16 mouse cellular contexts compared by ENCODE assay signal in the genomic region with DNA sequence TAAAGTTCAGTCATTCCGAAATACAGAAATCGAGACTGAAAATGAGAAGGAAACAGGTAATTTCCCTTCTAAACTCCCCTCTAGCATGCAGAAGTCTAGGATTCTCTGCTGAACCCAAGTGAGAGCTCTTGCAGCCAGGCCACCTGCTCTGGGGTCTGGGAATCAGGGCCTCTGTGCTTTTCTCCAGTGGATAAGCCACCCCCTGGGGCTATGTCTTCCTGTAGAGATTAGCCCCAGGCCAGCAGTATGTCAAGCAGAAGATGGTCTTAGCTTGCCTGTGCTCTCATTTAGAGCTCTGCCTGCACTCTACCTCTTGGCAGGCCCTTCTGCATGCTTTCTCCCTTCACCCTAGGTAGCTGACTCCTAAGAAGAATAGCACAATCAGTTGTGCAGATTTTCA. TPM values are rescaled to one million over a fixed set of nuclear protein-coding genes. Genes with fewer than 3 reads are reported as not detected.
DNase-seq lines count a peak whose midpoint lies in the region; ATAC-seq and TF ChIP-seq lines count a peak whose summit lies in the region.
"Had no signal": no experiment of that assay in that cellular context is flagged by ENCODE, and none has a peak within 500 bp of the region (broad histone marks: within the 10 kb centered on the region; RNA-seq: fewer than 3 reads in every experiment).

No protein-coding gene starts in this region.

- TF ChIP-seq CTCF in brain, embryonic 14.5 days (IDR thresholded peaks at IDR 0.05; ENCODE audit: borderline replicate concordance, extremely low read depth, insufficient read depth, insufficient read length), result no peak

- peak; percentile 21 for DNase-seq in brain, embryonic 14.5 days (ENCODE audit: low read depth)
- peak; percentile 61 for DNase-seq in retina, embryonic 14.5 days (ENCODE audit: low spot score)
- DNase-seq in retina, postnatal 7 days (ENCODE audit: low read depth, low spot score), result peak; percentile 24
- DNase-seq: adrenal gland, adult 2 months; adrenal gland, postnatal 10 days; adrenal gland, postnatal 25 days; cerebellum, adult 11 months; cerebellum, adult 18-20 months; cerebellum, adult 8-10 months; cerebellum, adult 9-11 months had no signal

- no peaks in the 10 kb centered on the region for H3K9me3 ChIP-seq in intestine, embryonic 16.5 days (ENCODE audit: control insufficient read depth, low read length)
- no peaks in the 10 kb centered on the region for H3K9me3 ChIP-seq in forebrain, embryonic 13.5 days (replicated peaks)
- H3K9me3 ChIP-seq: embryonic facial prominence, embryonic 10.5 days; embryonic facial prominence, embryonic 12.5 days had no signal

- no peak for ATAC-seq in intestine, embryonic 16.5 days
- no peak for ATAC-seq in forebrain, embryonic 13.5 days
- ATAC-seq: forebrain, embryonic 14.5 days; forebrain, embryonic 16.5 days had no signal

- H3K27ac ChIP-seq in intestine, embryonic 16.5 days (ENCODE audit: low read length), result no peak overlapping the region
- H3K27ac ChIP-seq in forebrain, embryonic 13.5 days, result no peak overlapping the region
- H3K27ac ChIP-seq: embryonic facial prominence, embryonic 10.5 days; embryonic facial prominence, embryonic 12.5 days had no signal

- no peak overlapping the region for H3K9ac ChIP-seq in intestine, embryonic 16.5 days (ENCODE audit: low read depth, low read length)
- no peak overlapping the region for H3K9ac ChIP-seq in forebrain, embryonic 13.5 days
- H3K9ac ChIP-seq: embryonic facial prominence, embryonic 12.5 days had no signal

- H3K36me3 ChIP-seq in intestine, embryonic 16.5 days (ENCODE audit: control insufficient read depth, insufficient read depth, low read length), result no peaks in the 10 kb centered on the region
- H3K36me3 ChIP-seq in forebrain, embryonic 13.5 days (ENCODE audit: poor library complexity, severe bottlenecking), result no peaks in the 10 kb centered on the region
- H3K36me3 ChIP-seq: embryonic facial prominence, embryonic 10.5 days; embryonic facial prominence, embryonic 12.5 days had no signal

- TF ChIP-seq POLR2A in brain, embryonic 14.5 days (IDR thresholded peaks at IDR 0.05; ENCODE audit: borderline replicate concordance, extremely low read depth, insufficient read depth, insufficient read length, poor library complexity, severe bottlenecking), result no peak

- H3K4me3 ChIP-seq in intestine, embryonic 16.5 days (ENCODE audit: low read length), result no peak overlapping the region
- H3K4me3 ChIP-seq in forebrain, embryonic 13.5 days, result no peak overlapping the region
- H3K4me3 ChIP-seq: embryonic facial prominence, embryonic 10.5 days; embryonic facial prominence, embryonic 12.5 days had no signal

- H3K4me1 ChIP-seq in intestine, embryonic 16.5 days (ENCODE audit: control insufficient read depth, insufficient read depth, low read length), result no peaks in the 10 kb centered on the region
- H3K4me1 ChIP-seq in forebrain, embryonic 13.5 days, result no peaks in the 10 kb centered on the region
- H3K4me1 ChIP-seq: embryonic facial prominence, embryonic 12.5 days had no signal

- H3K4me2 ChIP-seq in intestine, embryonic 16.5 days (ENCODE audit: low read depth, low read length), result no peak overlapping the region
- no peak overlapping the region for H3K4me2 ChIP-seq in forebrain, embryonic 13.5 days
- H3K4me2 ChIP-seq: embryonic facial prominence, embryonic 12.5 days had no signal

- 85% methylated on average over 2 of the region's 2 CpGs for WGBS in intestine, embryonic 16.5 days
- WGBS in forebrain, embryonic 13.5 days, result 70% methylated on average over 2 of the region's 2 CpGs

- no peaks in the 10 kb centered on the region for H3K27me3 ChIP-seq in intestine, embryonic 16.5 days (replicated peaks; ENCODE audit: control insufficient read depth, insufficient read depth, low read length)
- H3K27me3 ChIP-seq in forebrain, embryonic 13.5 days, result no peaks in the 10 kb centered on the region
- H3K27me3 ChIP-seq: embryonic facial prominence, embryonic 12.5 days had no signal

RNA-seq across cellular contexts. Expression of a gene that starts 56.2 kb away (rescaled TPM):
- polyA plus RNA-seq in brain, embryonic 14.5 days (2012; rRNA removed), result 41.2 and 42.0 TPM in 2 replicates
- polyA plus RNA-seq in intestine, embryonic 16.5 days (2015; fragmentation: Nextera tagmentation; extraction: Ambion mirVana), result 4.9 and 6.0 TPM in 2 replicates
- polyA plus RNA-seq in forebrain, embryonic 13.5 days (2015; fragmentation: Nextera tagmentation; extraction: Ambion mirVana), result 7.8 and 8.1 TPM in 2 replicates
